Mouse (Mus musculus) liver, postnatal 0 days (tissue): ENCODE data around the gene Trpc1.

ENCODE experiments used
- CTCF ChIP-seq: sonication (generic); IDR thresholded peaks from 2 replicates; pipeline ENCODE4 v1.5.1; 2016; ENCODE audit warnings: antibody characterized with exemption, low read depth
- EP300 ChIP-seq: IDR thresholded peaks from 2 replicates; pipeline ENCODE4 v1.6.1; 2016; ENCODE audit warnings: antibody characterized with exemption, low read depth, mild to moderate bottlenecking

GRCm38 (mm10) chr9:95694526-95694925, 55.6 kb downstream of the Trpc1 start:
- no peak for TF ChIP-seq CTCF
- no peak for TF ChIP-seq EP300
